Mouse (Mus musculus) forebrain, embryonic 13.5 days (tissue): ENCODE data around the gene Smad3. TPM values are rescaled to one million over a fixed set of nuclear protein-coding genes. Genes with fewer than 3 reads are reported as not detected.
A peak's percentile ranks its signal among the peaks of the same experiment; 100 is the strongest.

Experiments used
- ATAC-seq: fragments of 200-750 bp; cut with Nextera tagmentation; 2 replicates; pipeline ENCODE4 v1.8.0; 2017
- H3K27ac ChIP-seq: fragments of 300-500 bp; sonication (generic); 2 replicates; pipeline ENCODE4 v1.5.1; 2015; ENCODE audit warnings: inconsistent platforms, mild to moderate bottlenecking, moderate library complexity
- H3K27me3 ChIP-seq: fragments of 300-500 bp; sonication (generic); 2 replicates; pipeline ENCODE4 v1.6.1; 2015; ENCODE audit warnings: mild to moderate bottlenecking, inconsistent platforms
- H3K36me3 ChIP-seq: fragments of 300-500 bp; sonication (generic); 2 replicates; pipeline ENCODE4 v1.6.1; 2015; ENCODE audit warnings: mild to moderate bottlenecking, inconsistent platforms; ENCODE audit not compliant: poor library complexity, severe bottlenecking
- H3K4me1 ChIP-seq: fragments of 300-500 bp; sonication (generic); 2 replicates; pipeline ENCODE4 v1.6.1; 2015; ENCODE audit warnings: inconsistent platforms
- H3K4me2 ChIP-seq: fragments of 300-500 bp; sonication (generic); 2 replicates; pipeline ENCODE4 v1.6.1; 2015; ENCODE audit warnings: inconsistent platforms, mild to moderate bottlenecking, moderate library complexity
- H3K4me3 ChIP-seq: fragments of 300-500 bp; sonication (generic); 2 replicates; pipeline ENCODE4 v1.5.1; 2015; ENCODE audit warnings: mild to moderate bottlenecking, inconsistent platforms
- H3K9ac ChIP-seq: fragments of 300-500 bp; sonication (generic); 2 replicates; pipeline ENCODE4 v1.6.1; 2015; ENCODE audit warnings: mild to moderate bottlenecking, inconsistent platforms
- H3K9me3 ChIP-seq: fragments of 300-500 bp; sonication (generic); replicated peaks from 2 replicates; pipeline ENCODE4 v1.6.1; 2016; ENCODE audit warnings: inconsistent platforms
- WGBS: fragments of 180-500 bp; shearing (Covaris S2); methylation state at CpG from one replicate; pipeline ENCODE4 v1.1.7; 2015; 5-methylcytosine and 5-hydroxymethylcytosine counted together
- polyA plus RNA-seq: library from polyadenylated mRNA; unstranded; fragments of >200 nt; fragmentation: Nextera tagmentation; extraction: Ambion mirVana; gene quantifications from 2 replicates; pipeline ENCODE4 v1.2.1, GENCODE M21; 2015

Smad3 gene
- polyA plus RNA-seq, 1 experiment from 2014 or later: 9.9 TPM

GRCm38 (mm10) chr9:63761367-63762094, 3.7 kb upstream of the Smad3 start:
- no peak overlapping the region for H3K9ac ChIP-seq
- no peaks in the 10 kb centered on the region for H3K36me3 ChIP-seq
- H3K4me2 ChIP-seq: no peak overlapping the region
- no peak overlapping the region for H3K4me3 ChIP-seq
- 0 out of 2 replicates have a peak, but pooled peaks cover 5% of the 10 kb centered on the region for H3K9me3 ChIP-seq
- peaks cover 27% of the 10 kb centered on the region for H3K4me1 ChIP-seq
- peaks cover 5% of the 10 kb centered on the region for H3K27me3 ChIP-seq
- no peak overlapping the region for H3K27ac ChIP-seq
- no peak for ATAC-seq
- WGBS: 95% methylated on average over 8 of the region's 8 CpGs

GRCm38 (mm10) chr9:63760783-63761182, 3.0 kb upstream of the Smad3 start:
- no peaks in the 10 kb centered on the region for H3K36me3 ChIP-seq
- H3K27me3 ChIP-seq: peaks cover 5% of the 10 kb centered on the region
- no peak overlapping the region for H3K4me3 ChIP-seq
- WGBS: 96% methylated on average over 7 of the region's 7 CpGs
- H3K9me3 ChIP-seq: 0 out of 2 replicates have a peak, but pooled peaks cover 5% of the 10 kb centered on the region
- H3K4me2 ChIP-seq: no peak overlapping the region
- ATAC-seq: no peak
- no peak overlapping the region for H3K27ac ChIP-seq
- no peak overlapping the region for H3K9ac ChIP-seq
- peaks cover 34% of the 10 kb centered on the region for H3K4me1 ChIP-seq

- Histone ChIP-seq H3K9ac (no peak overlapping the region), H3K4me3 (no peak overlapping the region), H3K36me3 (no peaks in the 10 kb centered on the region), H3K27ac (no peak overlapping the region), H3K9me3 (0 out of 2 replicates have a peak, but pooled peaks cover 5% of the 10 kb centered on the region), H3K27me3 (peaks cover 5% of the 10 kb centered on the region), H3K4me1 (peaks cover 41% of the 10 kb centered on the region), H3K4me2 (no peak overlapping the region)
- ATAC-seq: no peak
- 79% methylated on average over 7 of the region's 7 CpGs for WGBS
Measured at GRCm38 (mm10) chr9:63759973-63760722, 2.4 kb upstream of the Smad3 start.

- H3K4me3 ChIP-seq: peak overlapping the region; percentile 73
- no peak for ATAC-seq
- peaks cover 5% of the 10 kb centered on the region for H3K27me3 ChIP-seq
- peak overlapping the region; percentile 91 for H3K27ac ChIP-seq
- no peaks in the 10 kb centered on the region for H3K36me3 ChIP-seq
- under 1% methylated on average over 23 of the region's 23 CpGs for WGBS
- H3K9me3 ChIP-seq: 0 out of 2 replicates have a peak, but pooled peaks cover 5% of the 10 kb centered on the region
- H3K4me1 ChIP-seq: peaks cover 54% of the 10 kb centered on the region
- H3K4me2 ChIP-seq: peak overlapping the region; percentile 99
- H3K9ac ChIP-seq: peak overlapping the region; percentile 86
Measured at GRCm38 (mm10) chr9:63758641-63759391, 1.0 kb upstream of the Smad3 start.

- Histone ChIP-seq H3K9me3 (0 out of 2 replicates have a peak, but pooled peaks cover 5% of the 10 kb centered on the region), H3K4me1 (peaks cover 63% of the 10 kb centered on the region)
Measured at GRCm38 (mm10) chr9:63757462-63757772, 377 bp downstream of the Smad3 start.

GRCm38 (mm10) chr9:63756581-63757461, 973 bp downstream of the Smad3 start:
- Histone ChIP-seq H3K36me3 (no peaks in the 10 kb centered on the region), H3K4me1 (peaks cover 63% of the 10 kb centered on the region), H3K4me3 (peak overlapping the region; percentile 73), H3K27me3 (peaks cover 5% of the 10 kb centered on the region), H3K4me2 (peak overlapping the region; percentile 99), H3K27ac (peak overlapping the region; percentile 91), H3K9me3 (0 out of 2 replicates have a peak, but pooled peaks cover 5% of the 10 kb centered on the region), H3K9ac (peak overlapping the region; percentile 86)
- WGBS: under 1% methylated on average over 47 of the region's 47 CpGs
- peak; percentile 60 for ATAC-seq

More at GRCm38 (mm10) chr9:63757462-63757772, 377 bp downstream of the Smad3 start:
- Histone ChIP-seq H3K36me3 (no peaks in the 10 kb centered on the region), H3K27ac (peak overlapping the region; percentile 91), H3K9ac (peak overlapping the region; percentile 86), H3K4me3 (peak overlapping the region; percentile 73), H3K27me3 (peaks cover 5% of the 10 kb centered on the region), H3K4me2 (peak overlapping the region; percentile 99)
- under 1% methylated on average over 26 of the region's 26 CpGs for WGBS
- ATAC-seq: peak; percentile 10; the same call in 1 of the 2 replicates

- Histone ChIP-seq H3K4me3 (peak overlapping the region; percentile 73), H3K27me3 (peaks cover 5% of the 10 kb centered on the region), H3K36me3 (no peaks in the 10 kb centered on the region), H3K9me3 (no peaks in the 10 kb centered on the region), H3K4me2 (peak overlapping the region; percentile 99), H3K9ac (peak overlapping the region; percentile 86), H3K4me1 (peaks cover 68% of the 10 kb centered on the region), H3K27ac (no peak overlapping the region)
- no peak for ATAC-seq
- 17% methylated on average over 15 of the region's 15 CpGs for WGBS
Measured at GRCm38 (mm10) chr9:63755671-63756543, 1.9 kb downstream of the Smad3 start.

- H3K4me1 ChIP-seq: peaks cover 79% of the 10 kb centered on the region
- H3K4me2 ChIP-seq: peak overlapping the region; percentile 99
- H3K27me3 ChIP-seq: peaks cover 5% of the 10 kb centered on the region
- H3K27ac ChIP-seq: no peak overlapping the region
- no peaks in the 10 kb centered on the region for H3K36me3 ChIP-seq
- peak overlapping the region; percentile 73 for H3K4me3 ChIP-seq
- no peaks in the 10 kb centered on the region for H3K9me3 ChIP-seq
- 18% methylated on average over 23 of the region's 23 CpGs for WGBS
- peak overlapping the region; percentile 86 for H3K9ac ChIP-seq
- no peak for ATAC-seq
Measured at GRCm38 (mm10) chr9:63754556-63755510, 3.0 kb downstream of the Smad3 start.

- 73% methylated on average over 5 of the region's 5 CpGs for WGBS
- no peak for ATAC-seq
- H3K4me2 ChIP-seq: peak overlapping the region; percentile 99
- H3K4me3 ChIP-seq: no peak overlapping the region
- no peak overlapping the region for H3K27ac ChIP-seq
- H3K36me3 ChIP-seq: no peaks in the 10 kb centered on the region
- H3K9me3 ChIP-seq: no peaks in the 10 kb centered on the region
- H3K27me3 ChIP-seq: peaks cover 5% of the 10 kb centered on the region
- H3K9ac ChIP-seq: 0 out of 2 replicates have a peak overlapping the region, but pooled peaks have one; percentile 86
- H3K4me1 ChIP-seq: peaks cover 81% of the 10 kb centered on the region
Measured at GRCm38 (mm10) chr9:63754039-63754438, 3.8 kb downstream of the Smad3 start.
